Mouse (Mus musculus) cerebellum, postnatal 4 days (tissue): ENCODE measurements at regions not wholly inside any gene's neighbourhood (a gene's known extent, or its start where the extent isn't known, plus 50 kb on each side); places are given as distances from the start of the nearest gene placed in this dataset.

ENCODE experiments used
- DNase-seq, 2 experiments: peaks; one replicate each; pipeline ENCODE4 v3.0.0; 2022; ENCODE audit warnings: low spot score in 2 of 2, mixed read lengths in 1 of 2

- no peak for DNase-seq
These were observed 919.4 kb downstream of the Tbl1xr1 start for GRCm38 (mm10) chr3:22995833-22996232.

- peak; percentile 18 to 28 for DNase-seq
These were observed 924.6 kb downstream of the Tbl1xr1 start for GRCm38 (mm10) chr3:23001071-23001470.

GRCm38 (mm10) chr3:23032064-23032463, 955.6 kb downstream of the Tbl1xr1 start:
- no peak for DNase-seq

- DNase-seq: peak in 1 of 2 experiments; percentile 10
These were observed 986.9 kb downstream of the Tbl1xr1 start for GRCm38 (mm10) chr3:23063180-23063965.

GRCm38 (mm10) chr3:23071486-23071885, 995.0 kb downstream of the Tbl1xr1 start:
- no peak for DNase-seq
